Mouse (Mus musculus): ENCODE measurements around the gene Rbms3.

Gene Rbms3

DNA sequence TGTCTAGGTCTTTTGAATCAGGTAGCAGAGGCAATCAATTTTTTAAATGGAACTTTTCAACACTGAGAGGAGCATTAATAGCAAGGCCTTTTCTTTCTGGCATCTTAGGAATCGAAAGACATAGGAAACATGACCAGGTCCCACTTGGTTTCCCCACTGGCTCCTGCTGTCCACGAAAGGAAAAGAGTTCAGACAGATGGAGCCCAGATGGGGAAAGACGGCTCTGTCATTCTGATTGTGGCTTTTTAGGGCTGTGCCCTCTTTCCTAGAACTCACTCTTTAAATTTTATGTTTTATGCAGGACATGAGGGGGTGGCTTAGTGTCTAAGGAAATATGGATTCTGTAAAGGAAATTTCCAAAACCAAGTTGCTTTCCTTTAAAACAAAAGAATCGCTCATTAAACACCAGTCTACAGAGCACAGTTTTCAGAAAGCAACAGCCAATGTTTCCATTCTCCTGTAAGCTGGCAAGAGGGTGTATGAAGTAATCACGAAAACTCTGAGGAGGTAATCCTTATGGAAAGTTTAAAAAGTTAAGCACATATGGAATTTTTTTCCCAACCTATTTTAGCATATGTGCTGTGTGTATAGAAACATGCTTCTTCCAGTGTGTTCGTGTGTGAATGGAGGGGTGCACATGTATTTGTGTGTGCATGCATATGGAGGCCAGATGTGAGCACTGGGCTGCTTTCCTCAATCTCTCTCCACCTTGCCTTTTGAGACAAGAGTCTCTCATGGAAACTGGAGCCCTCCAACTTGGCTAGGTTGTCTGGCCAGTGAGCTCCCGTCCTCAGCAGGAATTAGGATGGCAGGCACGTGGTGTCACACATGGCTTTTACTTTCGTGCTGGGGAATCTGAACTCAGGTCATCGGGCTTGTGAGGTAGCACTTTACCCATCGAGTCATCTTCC, 843.3 kb downstream of the Rbms3 start:
- intact Hi-C loops (cut with DNase I) = no loop called here

- intact Hi-C loops (cut with DNase I) = no loop called here
Measured at GRCm38 (mm10) chr9:116771820-116772219, 857.9 kb downstream of the Rbms3 start.

GRCm38 (mm10) chr9:116769358-116770054, 860.2 kb downstream of the Rbms3 start:
- intact Hi-C loops (cut with DNase I) = no loop called here

- intact Hi-C loops (cut with DNase I) = no loop called here
Measured at GRCm38 (mm10) chr9:116762395-116763025, 867.2 kb downstream of the Rbms3 start.

DNA sequence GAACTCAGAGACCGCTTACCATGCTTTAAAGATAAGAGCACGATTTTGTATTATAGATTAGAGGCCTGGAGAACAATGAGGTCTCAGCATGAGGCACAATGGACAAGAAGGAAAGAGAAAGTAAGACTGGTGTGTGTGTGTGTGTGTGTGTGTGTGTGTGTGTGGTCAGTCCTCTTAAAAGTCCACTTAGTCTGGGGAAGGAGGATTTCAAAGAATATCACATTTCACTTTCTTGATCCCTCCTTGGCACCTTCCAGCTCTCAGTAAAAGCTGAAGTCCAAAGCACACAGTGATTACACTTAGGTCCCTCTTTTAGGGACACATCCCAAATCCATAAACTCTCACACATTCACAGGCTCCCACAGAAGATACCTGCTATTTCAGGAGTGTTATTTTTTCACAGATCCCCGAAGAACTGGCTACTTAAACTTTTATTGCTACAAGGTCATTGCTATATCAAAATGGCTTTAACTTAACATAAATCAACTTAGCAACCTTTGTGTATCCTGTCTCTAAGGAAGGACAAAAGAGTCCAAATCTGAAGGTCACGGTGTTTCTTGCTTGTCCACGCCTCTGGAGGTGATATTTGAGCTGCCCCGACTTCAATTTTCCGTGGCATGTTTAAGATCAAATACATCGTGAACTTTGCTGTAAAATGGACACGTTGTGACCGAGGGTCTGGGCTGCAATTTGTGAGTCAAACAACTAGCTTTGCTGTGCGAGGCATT, 880.7 kb downstream of the Rbms3 start:
- intact Hi-C loops (cut with DNase I) = no loop called here

GRCm38 (mm10) chr9:116748346-116748745, 881.4 kb downstream of the Rbms3 start:
- intact Hi-C loops (cut with DNase I) = no loop called here

DNA sequence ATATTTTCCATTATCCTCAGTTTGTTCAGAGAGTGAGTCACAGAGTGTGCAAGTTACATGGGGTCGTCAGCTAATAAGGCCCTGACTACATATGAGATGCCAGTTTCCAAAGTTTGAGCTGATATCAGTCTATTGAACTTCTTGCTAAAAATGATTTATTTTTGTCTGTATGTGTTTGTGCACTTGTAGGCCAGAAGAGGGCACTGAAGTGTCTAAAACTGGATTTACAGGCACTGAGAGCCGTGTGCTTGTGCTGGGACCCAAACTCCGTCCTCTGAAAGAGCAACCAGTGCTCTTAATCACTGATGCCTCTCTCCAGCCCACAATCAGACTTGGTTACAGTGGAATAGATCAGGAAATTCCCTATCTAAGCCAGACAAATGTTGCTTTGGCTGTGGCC, 882.8 kb downstream of the Rbms3 start:
- intact Hi-C loops (cut with DNase I) = no loop called here

DNA sequence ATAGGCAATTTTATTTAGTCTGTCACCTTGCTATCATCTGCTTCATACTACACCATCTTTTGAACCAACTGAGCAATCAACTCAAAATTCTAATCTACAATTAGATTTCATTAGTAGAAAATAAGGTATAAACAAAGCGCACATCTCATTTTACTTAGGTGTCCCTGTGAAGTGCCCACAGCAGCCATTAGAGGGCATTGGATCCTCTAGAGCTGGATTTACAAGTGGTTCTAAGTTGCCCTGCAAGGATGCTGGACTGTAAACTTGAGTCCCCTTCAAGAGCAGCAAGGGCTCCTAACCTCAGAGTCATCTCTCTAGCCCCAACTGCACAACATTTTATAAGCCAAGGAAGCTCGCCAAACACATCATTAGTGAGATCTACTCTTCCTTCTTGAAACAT, 891.9 kb downstream of the Rbms3 start:
- intact Hi-C loops (cut with DNase I) = no loop called here

DNA sequence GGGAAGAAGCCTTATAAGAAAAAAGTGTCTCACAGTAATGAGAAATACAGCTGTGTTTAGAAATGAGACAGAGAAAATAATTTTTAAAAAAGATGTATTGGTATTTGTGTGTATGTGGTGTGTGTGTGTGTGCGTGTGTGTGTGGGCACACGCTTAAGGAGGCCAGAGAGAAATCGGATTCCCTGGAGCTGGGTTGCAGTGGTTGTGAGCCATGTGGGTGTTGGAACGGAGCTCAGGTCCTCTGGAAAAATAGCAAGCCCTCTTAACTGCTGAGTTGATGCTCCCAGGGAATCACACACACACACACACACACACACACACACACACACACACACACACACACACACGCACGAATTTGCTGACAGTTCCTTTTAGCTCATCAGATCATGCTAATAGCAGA, 900.5 kb downstream of the Rbms3 start:
- intact Hi-C loops (cut with DNase I) = no loop called here

GRCm38 (mm10) chr9:116728655-116729054, 901.1 kb downstream of the Rbms3 start:
- intact Hi-C loops (cut with DNase I) = no loop called here

DNA sequence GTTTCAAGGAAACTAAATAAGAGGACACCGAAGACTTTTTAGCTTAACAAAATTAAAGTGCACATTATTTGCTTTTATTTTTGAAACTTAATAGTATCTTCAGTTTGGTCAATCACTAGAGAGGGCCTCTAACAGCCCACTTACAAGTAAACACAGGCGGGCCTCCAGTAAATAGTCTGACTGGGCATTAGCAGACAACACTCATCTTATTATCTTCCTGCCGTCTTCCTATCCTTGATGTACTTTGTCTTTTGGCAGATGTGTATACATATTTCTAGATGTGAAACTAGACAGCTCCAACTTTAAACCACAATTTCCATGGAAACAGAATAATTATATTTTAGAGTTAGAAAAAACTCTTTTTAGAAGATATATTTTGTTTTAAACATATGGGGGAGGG, 901.6 kb downstream of the Rbms3 start:
- intact Hi-C loops (cut with DNase I) = no loop called here

DNA sequence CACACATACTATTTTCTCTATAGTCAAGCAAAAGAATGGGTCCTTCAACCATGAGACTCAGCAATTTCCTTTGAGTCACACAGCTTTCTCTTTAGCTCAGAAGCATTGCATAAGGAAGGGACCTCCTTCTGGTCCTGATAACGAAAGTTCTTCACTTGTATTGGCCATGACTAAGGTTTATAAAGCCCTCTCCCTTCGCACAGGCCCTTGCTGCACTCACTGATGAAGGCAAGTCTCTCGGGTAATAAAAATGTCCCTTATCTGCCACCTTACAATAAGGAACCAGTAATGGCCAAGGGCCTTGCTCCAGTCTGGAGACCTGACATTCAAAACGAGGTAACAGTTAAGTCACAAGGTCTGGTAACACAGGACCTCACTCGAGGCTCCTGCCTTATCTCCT, 905.1 kb downstream of the Rbms3 start:
- intact Hi-C loops (cut with DNase I) = no loop called here

DNA sequence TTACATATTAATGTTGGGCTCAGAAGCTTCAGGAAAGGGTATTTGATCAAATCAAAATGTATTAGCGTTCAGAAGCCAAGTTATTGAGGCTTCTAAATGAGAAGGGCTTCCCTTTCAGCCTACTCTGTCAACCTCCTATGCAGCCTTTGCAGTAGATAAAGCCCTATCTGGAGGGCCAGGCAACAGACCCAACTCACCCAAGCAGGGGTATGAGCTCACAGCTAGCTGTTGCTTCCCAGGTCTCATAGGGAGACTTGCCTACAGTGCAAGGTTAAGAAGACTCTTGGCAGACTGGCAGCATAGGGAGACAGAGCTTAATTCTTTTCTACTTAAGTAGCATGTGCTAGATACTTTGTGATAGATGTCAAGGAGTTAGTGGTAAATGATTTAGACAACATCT, 926.6 kb downstream of the Rbms3 start:
- intact Hi-C loops (cut with DNase I) = no loop called here

- intact Hi-C loops (cut with DNase I) = no loop called here
Measured at GRCm38 (mm10) chr9:116702611-116703010, 927.1 kb downstream of the Rbms3 start.

GRCm38 (mm10) chr9:116701511-116702179, 928.1 kb downstream of the Rbms3 start:
- intact Hi-C loops (cut with DNase I) = no loop called here

DNA sequence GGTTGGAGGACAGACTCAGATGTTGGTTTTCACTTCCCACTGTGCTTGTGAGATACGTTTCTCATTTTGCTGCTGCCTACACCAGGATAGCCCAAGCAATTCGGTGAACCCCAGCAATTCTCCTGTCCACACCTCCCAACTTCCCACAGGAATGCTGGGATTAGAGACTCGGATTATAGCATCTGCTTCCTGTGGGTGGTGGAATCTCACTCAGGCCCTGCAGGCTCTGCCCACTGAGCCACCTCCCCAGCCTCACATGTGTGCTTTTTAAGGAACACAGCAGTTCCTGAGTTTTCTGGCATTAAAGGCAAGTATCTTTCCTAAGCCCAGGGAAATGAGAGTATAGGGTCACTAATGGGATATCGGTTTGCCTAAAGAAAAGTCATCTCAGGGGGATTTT, 941.1 kb downstream of the Rbms3 start:
- intact Hi-C loops (cut with DNase I) = no loop called here

DNA sequence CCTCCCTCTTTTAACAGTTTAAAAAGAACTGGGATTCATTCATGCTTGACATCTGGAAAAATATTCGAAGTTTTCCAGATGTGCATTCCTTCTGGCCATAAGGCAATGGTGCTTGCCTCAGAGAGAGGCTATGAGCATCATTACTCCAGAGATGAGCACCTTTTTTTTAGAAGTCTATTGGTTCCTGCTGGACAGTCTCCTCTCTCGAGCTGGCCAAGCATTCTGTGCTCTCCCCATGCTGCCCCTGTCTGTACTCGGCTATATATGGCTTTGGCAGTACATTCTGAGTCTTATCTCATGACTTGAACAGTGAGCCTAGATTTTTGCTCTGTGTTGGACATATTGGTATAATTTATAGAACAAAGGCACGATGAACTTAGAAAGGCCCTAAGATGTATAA, 952.6 kb downstream of the Rbms3 start:
- intact Hi-C loops (cut with DNase I) = no loop called here

DNA sequence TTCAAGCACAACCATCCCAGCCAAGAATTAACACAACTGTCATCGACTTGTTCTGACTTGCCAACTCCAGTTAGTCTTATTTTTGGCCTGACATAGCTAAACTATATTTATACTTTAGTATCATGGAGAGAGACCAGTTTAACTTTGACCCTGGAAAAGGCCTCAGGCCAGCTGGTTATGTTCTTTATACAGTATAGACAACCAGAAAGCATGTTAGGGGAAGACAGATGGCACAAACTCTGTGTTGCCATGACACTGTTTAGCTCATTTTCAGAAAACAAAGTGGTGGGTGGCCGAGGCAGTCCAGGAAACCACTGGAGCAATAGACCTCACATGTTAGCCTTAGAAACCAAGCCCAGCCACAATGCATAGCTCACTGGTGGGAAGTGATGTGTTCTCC, 953.3 kb downstream of the Rbms3 start:
- intact Hi-C loops (cut with DNase I) = no loop called here

- intact Hi-C loops (cut with DNase I) = no loop called here
Measured at GRCm38 (mm10) chr9:116674191-116674590, 955.5 kb downstream of the Rbms3 start.

- intact Hi-C loops (cut with DNase I) = no loop called here
Measured at GRCm38 (mm10) chr9:116661026-116661425, 968.7 kb downstream of the Rbms3 start.

- intact Hi-C loops (cut with DNase I) = no loop called here
Measured at GRCm38 (mm10) chr9:116659936-116660335, 969.8 kb downstream of the Rbms3 start.
